Mouse (Mus musculus) hematopoietic multipotent progenitor cell, adult 10-12 weeks (in vitro differentiated cells): ENCODE results near the gene Tll2. TPM values are rescaled to one million over a fixed set of nuclear protein-coding genes. Genes with fewer than 3 reads are reported as not detected.

ENCODE experiments used
- polyA plus RNA-seq: library from polyadenylated mRNA; stranded (reverse); fragments of >175 nt; gene quantifications from 2 replicates; pipeline ENCODE4 v1.2.3, GENCODE M21; 2012; ENCODE audit warnings: low replicate concordance

Tll2 gene
- not detected in 2 replicates for polyA plus RNA-seq

DNA sequence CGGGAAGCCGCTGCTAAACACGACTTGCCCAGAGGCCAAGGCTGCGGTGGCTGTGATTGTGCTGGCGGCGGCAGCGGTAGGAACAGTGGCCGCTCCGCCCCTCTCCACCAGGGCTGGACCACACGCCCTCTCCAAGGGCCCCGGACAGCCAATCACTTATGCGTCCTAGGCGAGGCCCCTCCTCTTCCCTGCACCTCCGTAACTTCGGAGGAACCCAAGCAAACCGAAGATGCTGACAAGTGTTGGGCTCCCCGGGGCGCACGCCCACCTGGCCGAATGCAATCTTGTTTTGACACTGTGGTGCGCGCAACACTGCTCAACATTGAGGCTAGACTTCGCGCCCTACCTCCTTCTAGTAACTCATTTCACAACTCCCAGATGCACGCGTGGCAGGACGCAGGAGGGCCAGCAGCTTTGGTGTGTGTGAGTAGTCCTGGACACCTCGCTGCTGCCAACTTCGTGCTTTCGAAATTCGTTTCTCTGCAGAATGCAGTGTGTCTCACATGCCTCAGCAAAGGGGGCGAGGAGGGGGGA is at the start of gene Tll2:
Gene Tll2, minus strand, starts transcription at position 25 of the 534 bp plus-strand sequence.

DNA sequence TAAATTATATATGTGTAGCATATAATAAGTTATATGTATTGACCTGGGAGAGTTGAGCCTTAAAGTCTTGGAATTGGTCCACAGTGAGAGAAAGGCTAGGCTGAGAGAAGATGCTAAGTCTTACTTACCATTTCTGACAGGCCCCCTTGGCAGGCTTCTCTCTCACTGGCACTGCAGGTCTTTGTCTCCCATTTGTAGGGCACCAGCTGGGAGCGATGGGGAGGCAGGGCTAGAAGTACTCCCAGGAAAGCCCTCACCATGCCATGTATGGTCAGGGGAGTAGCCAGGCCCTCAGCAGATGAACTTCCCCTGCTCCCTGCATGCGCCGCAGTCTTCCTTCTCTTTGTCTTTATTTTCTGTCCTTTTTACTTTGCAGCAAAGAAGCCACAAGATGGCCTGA is 129.7 kb downstream of the Tll2 start, which contains the start of gene Opalin:
Gene Opalin, minus strand, starts transcription at position 208 of the 400 bp plus-strand sequence.

Other genes starting within 250 kb of the Tll2 start
- 24.0 and 126 TPM in 2 replicates for gene Blnk, start 212.3 kb downstream of the Tll2 start, polyA plus RNA-seq
- gene Dntt, start 177.6 kb downstream of the Tll2 start, polyA plus RNA-seq = 0.49 and 0.55 TPM in 2 replicates
- not detected in 2 replicates for gene Opalin, start 129.7 kb downstream of the Tll2 start, polyA plus RNA-seq
- gene Tm9sf3, start 57.2 kb upstream of the Tll2 start, polyA plus RNA-seq = 30.7 and 43.6 TPM in 2 replicates
- gene Pik3ap1, start 178.3 kb upstream of the Tll2 start, polyA plus RNA-seq = 52.0 and 66.1 TPM in 2 replicates